Mouse (Mus musculus) stomach, postnatal 0 days (tissue): Measurements from ENCODE around the gene Cntln. TPM values are rescaled to one million over a fixed set of nuclear protein-coding genes. Genes with fewer than 3 reads are reported as not detected.

Experiments used
- ATAC-seq: fragments of 200-750 bp; cut with Nextera tagmentation; 2 replicates; pipeline ENCODE4 v1.8.0; 2017; ENCODE audit not compliant: low FRiP score, low TSS enrichment
- DNase-seq: peaks from one replicate; pipeline ENCODE4 v3.0.0-alpha.2; 2016; ENCODE audit warnings: low spot score
- H3K27ac ChIP-seq: fragments of 300-500 bp; sonication (generic); replicated peaks from 2 replicates; pipeline ENCODE4 v1.5.1; 2014; ENCODE audit warnings: mild to moderate bottlenecking, control low read depth
- H3K27me3 ChIP-seq: fragments of 300-500 bp; sonication (generic); 2 replicates; pipeline ENCODE4 v1.6.1; 2014; ENCODE audit warnings: low read length; ENCODE audit not compliant: control insufficient read depth, insufficient read depth
- H3K36me3 ChIP-seq: fragments of 300-500 bp; sonication (generic); 2 replicates; pipeline ENCODE4 v1.6.1; 2014; ENCODE audit warnings: low read length, mixed read lengths; ENCODE audit not compliant: control insufficient read depth, insufficient read depth
- H3K4me1 ChIP-seq: fragments of 300-500 bp; sonication (generic); replicated peaks from 2 replicates; pipeline ENCODE4 v1.6.1; 2014; ENCODE audit warnings: antibody characterized with exemption; ENCODE audit not compliant: control insufficient read depth, insufficient read depth
- H3K4me2 ChIP-seq: fragments of 300-500 bp; sonication (generic); replicated peaks from 2 replicates; pipeline ENCODE4 v1.6.1; 2014; ENCODE audit warnings: low read depth, mild to moderate bottlenecking, control low read depth, moderate library complexity
- H3K4me3 ChIP-seq: fragments of 300-500 bp; sonication (generic); 2 replicates; pipeline ENCODE4 v1.5.1; 2014; ENCODE audit warnings: low read depth, low read length, control low read depth
- H3K9ac ChIP-seq: fragments of 300-500 bp; sonication (generic); 2 replicates; pipeline ENCODE4 v1.6.1; 2014; ENCODE audit warnings: mild to moderate bottlenecking, low read length, control low read depth, mixed read lengths
- H3K9me3 ChIP-seq: fragments of 300-500 bp; sonication (generic); 2 replicates; pipeline ENCODE4 v1.6.1; 2016; ENCODE audit warnings: low read length; ENCODE audit not compliant: control insufficient read depth
- CTCF ChIP-seq: IDR thresholded peaks from 2 replicates; pipeline ENCODE4 v1.5.1; 2016; ENCODE audit warnings: antibody characterized with exemption, low read depth, mild to moderate bottlenecking, moderate library complexity
- EP300 ChIP-seq: optimal IDR thresholded peaks from 2 replicates; pipeline ENCODE3; 2016; ENCODE audit warnings: antibody characterized with exemption
- WGBS: fragments of 180-500 bp; shearing (Covaris S2); extraction: QIAGEN DNeasy Blood & Tissue Kit; methylation state at CpG from one replicate; pipeline ENCODE4 v1.1.7; 2014; 5-methylcytosine and 5-hydroxymethylcytosine counted together
- polyA plus RNA-seq: library from polyadenylated mRNA; unstranded; fragments of >200 nt; fragmentation: Nextera tagmentation; extraction: Ambion mirVana; gene quantifications from 2 replicates; pipeline ENCODE4 v1.2.1, GENCODE M21; 2015

The Cntln gene
- polyA plus RNA-seq, 1 experiment from 2014 or later: 5.2 TPM

DNA sequence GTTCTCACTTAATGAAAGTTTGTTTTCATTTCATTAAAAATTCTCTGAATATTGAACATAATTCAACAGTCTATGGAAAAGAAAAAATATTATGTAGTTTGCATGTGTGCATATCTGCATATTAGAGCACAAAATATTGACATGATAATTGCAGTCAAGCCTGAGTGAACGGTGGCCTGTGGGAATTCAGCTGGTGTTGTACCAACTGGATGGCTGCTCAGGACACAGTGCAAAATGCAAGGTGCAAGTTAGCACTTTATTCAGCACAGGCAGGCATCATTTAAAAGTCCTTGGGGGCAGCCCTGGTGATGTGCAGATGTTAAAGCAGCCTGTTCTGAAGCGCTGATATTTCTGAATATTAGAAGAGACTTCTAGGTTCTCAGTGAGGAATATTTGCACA, 58.5 kb downstream of the Cntln start:
- Histone ChIP-seq H3K27me3 (no peaks in the 10 kb centered on the region), H3K4me2 (no peak overlapping the region), H3K36me3 (no peaks in the 10 kb centered on the region), H3K9ac (no peak overlapping the region), H3K27ac (no peak overlapping the region), H3K4me3 (no peak overlapping the region), H3K9me3 (no peaks in the 10 kb centered on the region), H3K4me1 (no peaks in the 10 kb centered on the region)
- TF ChIP-seq EP300 (no peak), CTCF (no peak)
- no peak for ATAC-seq
- no peak for DNase-seq
- 79% methylated on average over 2 of the region's 2 CpGs for WGBS

- Histone ChIP-seq H3K27me3 (no peaks in the 10 kb centered on the region), H3K4me3 (no peak overlapping the region), H3K36me3 (no peaks in the 10 kb centered on the region), H3K4me2 (no peak overlapping the region), H3K4me1 (no peaks in the 10 kb centered on the region), H3K9me3 (no peaks in the 10 kb centered on the region), H3K27ac (no peak overlapping the region), H3K9ac (no peak overlapping the region)
- WGBS: 81% methylated on average over 4 of the region's 4 CpGs
- ATAC-seq (no peak), DNase-seq (no peak)
- TF ChIP-seq EP300 (no peak), CTCF (no peak)
Observed at GRCm38 (mm10) chr4:84944100-84944499, 60.0 kb downstream of the Cntln start.

DNA sequence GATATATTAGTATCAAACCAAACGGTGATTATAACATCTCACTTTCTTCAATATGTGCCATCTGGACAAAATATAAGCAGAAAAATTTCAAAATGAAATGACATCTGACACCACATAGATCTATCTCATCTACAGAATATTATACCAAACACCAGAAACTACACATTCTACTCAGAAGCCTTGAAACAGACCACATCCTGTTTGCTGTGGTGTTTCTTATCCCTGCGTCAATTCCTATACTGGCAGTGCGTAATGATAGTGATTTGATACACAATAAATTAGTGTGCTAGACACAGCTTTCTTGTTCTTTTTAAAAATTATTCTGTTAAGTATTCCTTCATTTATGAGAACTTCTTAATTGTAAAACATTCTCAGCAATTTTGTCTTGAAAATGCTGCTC, 62.3 kb downstream of the Cntln start:
- Histone ChIP-seq H3K4me2 (no peak overlapping the region), H3K4me1 (no peaks in the 10 kb centered on the region), H3K36me3 (no peaks in the 10 kb centered on the region), H3K9ac (no peak overlapping the region), H3K4me3 (no peak overlapping the region), H3K27ac (no peak overlapping the region), H3K27me3 (no peaks in the 10 kb centered on the region), H3K9me3 (no peaks in the 10 kb centered on the region)
- DNase-seq: no peak
- TF ChIP-seq CTCF (no peak), EP300 (no peak)
- WGBS: 85% methylated on average over 3 of the region's 3 CpGs
- ATAC-seq: no peak

GRCm38 (mm10) chr4:84976875-84977646, 93.0 kb downstream of the Cntln start:
- Histone ChIP-seq H3K27ac (no peak overlapping the region), H3K4me3 (no peak overlapping the region), H3K9me3 (no peaks in the 10 kb centered on the region), H3K27me3 (no peaks in the 10 kb centered on the region), H3K4me1 (no peaks in the 10 kb centered on the region), H3K9ac (no peak overlapping the region), H3K4me2 (no peak overlapping the region), H3K36me3 (no peaks in the 10 kb centered on the region)
- no peak for ATAC-seq
- 54% methylated on average over 7 of the region's 7 CpGs for WGBS
- no peak for DNase-seq
- no peak for TF ChIP-seq CTCF
- TF ChIP-seq EP300: no peak

GRCm38 (mm10) chr4:84995520-84996348, 111.6 kb downstream of the Cntln start:
- H3K4me1 ChIP-seq: no peaks in the 10 kb centered on the region
- ATAC-seq (no peak), DNase-seq (no peak)
- H3K27me3 ChIP-seq: no peaks in the 10 kb centered on the region
- TF ChIP-seq CTCF (no peak), EP300 (no peak)
- H3K27ac ChIP-seq: no peak overlapping the region
- no peaks in the 10 kb centered on the region for H3K36me3 ChIP-seq
- H3K9me3 ChIP-seq: no peaks in the 10 kb centered on the region
- no peak overlapping the region for H3K9ac ChIP-seq
- WGBS: 73% methylated on average over 10 of the region's 10 CpGs
- H3K4me2 ChIP-seq: no peak overlapping the region
- H3K4me3 ChIP-seq: no peak overlapping the region

GRCm38 (mm10) chr4:85005581-85005980, 121.5 kb downstream of the Cntln start:
- Histone ChIP-seq H3K4me1 (no peaks in the 10 kb centered on the region), H3K9ac (no peak overlapping the region), H3K4me3 (no peak overlapping the region), H3K9me3 (no peaks in the 10 kb centered on the region), H3K27me3 (no peaks in the 10 kb centered on the region), H3K4me2 (no peak overlapping the region), H3K27ac (no peak overlapping the region), H3K36me3 (no peaks in the 10 kb centered on the region)
- no peak for TF ChIP-seq EP300
- TF ChIP-seq CTCF: no peak
- ATAC-seq: no peak
- no peak for DNase-seq
- whole genome bisulfite sequencing: 75% methylated on average over 6 of the region's 6 CpGs
